13 mouse cellular contexts compared by ENCODE assay signal in genomic region chr19:5878916-5879315, GRCm38 (mm10). TPM values are rescaled to one million over a fixed set of nuclear protein-coding genes. Genes with fewer than 3 reads are reported as not detected.
DNase-seq lines count a peak whose midpoint lies in the region; ATAC-seq and TF ChIP-seq lines count a peak whose summit lies in the region.
"Had no signal": no experiment of that assay in that cellular context is flagged by ENCODE, and none has a peak within 500 bp of the region (broad histone marks: within the 10 kb centered on the region; RNA-seq: fewer than 3 reads in every experiment).

No protein-coding gene starts in this region.

- H3K9ac ChIP-seq in heart, embryonic 14.5 days (ENCODE audit: low read length), result peak overlapping the region; percentile 67
- H3K9ac ChIP-seq in lung, embryonic 15.5 days, result no peak overlapping the region
- H3K9ac ChIP-seq in embryonic facial prominence, embryonic 13.5 days, result peak overlapping the region; percentile 58; the same call in 1 of the 2 replicates
- H3K9ac ChIP-seq: hindbrain, embryonic 15.5 days had no signal

- H3K4me1 ChIP-seq in heart, embryonic 14.5 days (ENCODE audit: control insufficient read depth in 2 of 2, insufficient read depth in 2 of 2, low read length in 2 of 2), result peaks cover 8 to 35% of the 10 kb centered on the region in 2 experiments
- H3K4me1 ChIP-seq in lung, embryonic 15.5 days, result peaks cover 28% of the 10 kb centered on the region
- H3K4me1 ChIP-seq in embryonic facial prominence, embryonic 13.5 days, result peaks cover 30% of the 10 kb centered on the region
- H3K4me1 ChIP-seq in cerebellum, adult 2 months (ENCODE audit: control insufficient read depth, insufficient read depth, low read length), result peaks cover 4% of the 10 kb centered on the region; the same call in 1 of the 2 replicates

- ATAC-seq in heart, embryonic 14.5 days (ENCODE audit: insufficient number of reproducible peaks, insufficient read depth, low FRiP score, low read depth), result no peak
- no peak for ATAC-seq in lung, embryonic 15.5 days (ENCODE audit: borderline replicate concordance, extremely low read depth, low FRiP score, low TSS enrichment)
- ATAC-seq in embryonic facial prominence, embryonic 13.5 days (ENCODE audit: insufficient number of reproducible peaks, insufficient read depth, low FRiP score, low TSS enrichment, low read depth), result no peak

- no peaks in the 10 kb centered on the region for H3K9me3 ChIP-seq in heart, embryonic 14.5 days (ENCODE audit: control insufficient read depth, low read length)
- H3K9me3 ChIP-seq in lung, embryonic 15.5 days, result no peaks in the 10 kb centered on the region
- no peaks in the 10 kb centered on the region for H3K9me3 ChIP-seq in embryonic facial prominence, embryonic 13.5 days
- H3K9me3 ChIP-seq: hindbrain, embryonic 15.5 days had no signal

- peak overlapping the region; percentile 13 for H3ac ChIP-seq in myocyte (ENCODE audit: control insufficient read depth, insufficient read length)

- no peak for DNase-seq in heart, postnatal 14 days
- DNase-seq in lung, postnatal 14 days, result no peak
- no peak for DNase-seq in right cerebral cortex, postnatal 14 days
- DNase-seq in cerebellum, adult 2 months, result no peak
- DNase-seq: cerebellum, adult 9-11 months; layer of hippocampus, postnatal 36 days; right cerebral cortex, postnatal 25 days; thymus, postnatal 36 days had no signal

- H3K79me2 ChIP-seq in myocyte (ENCODE audit: control insufficient read depth, insufficient read depth), result peaks cover 11% of the 10 kb centered on the region

- no peak for TF ChIP-seq POLR2A in myocyte (IDR thresholded peaks at IDR 0.05; ENCODE audit: insufficient read length, low read depth)
- no peak for TF ChIP-seq POLR2A in cerebellum, adult 2 months (IDR thresholded peaks at IDR 0.05; ENCODE audit: borderline replicate concordance, insufficient read depth, low read length)

- H3K36me3 ChIP-seq in heart, embryonic 14.5 days (ENCODE audit: control insufficient read depth, insufficient read depth, low read length), result no peaks in the 10 kb centered on the region
- H3K36me3 ChIP-seq in lung, embryonic 15.5 days, result no peaks in the 10 kb centered on the region
- no peaks in the 10 kb centered on the region for H3K36me3 ChIP-seq in embryonic facial prominence, embryonic 13.5 days
- H3K36me3 ChIP-seq in myocyte (ENCODE audit: control insufficient read depth, insufficient read depth), result no peaks in the 10 kb centered on the region
- H3K36me3 ChIP-seq: hindbrain, embryonic 15.5 days had no signal

- no peak overlapping the region for H3K4me3 ChIP-seq in heart, embryonic 14.5 days (ENCODE audit: control insufficient read depth in 1 of 2, insufficient read depth in 1 of 2, low read depth in 1 of 2, low read length in 2 of 2)
- H3K4me3 ChIP-seq in lung, embryonic 15.5 days, result no peak overlapping the region
- no peak overlapping the region for H3K4me3 ChIP-seq in embryonic facial prominence, embryonic 13.5 days
- peak overlapping the region; percentile 16 for H3K4me3 ChIP-seq in myocyte
- H3K4me3 ChIP-seq in cerebellum, adult 2 months (replicated peaks; ENCODE audit: insufficient read depth, low read depth, low read length), result no peak overlapping the region
- H3K4me3 ChIP-seq: hindbrain, embryonic 15.5 days had no signal

- TF ChIP-seq CTCF in cerebellum, adult 2 months (IDR thresholded peaks at IDR 0.05; ENCODE audit: borderline replicate concordance, insufficient read depth, low read depth, low read length), result no peak

- H3K27ac ChIP-seq in heart, embryonic 14.5 days (replicated peaks in 1 of 2; ENCODE audit: control insufficient read depth in 1 of 2, insufficient read depth in 1 of 2, low read depth in 2 of 2, low read length in 2 of 2), result no peak overlapping the region
- no peak overlapping the region for H3K27ac ChIP-seq in lung, embryonic 15.5 days
- no peak overlapping the region for H3K27ac ChIP-seq in embryonic facial prominence, embryonic 13.5 days
- H3K27ac ChIP-seq in cerebellum, adult 2 months (ENCODE audit: insufficient read depth, low read length), result no peak overlapping the region
- H3K27ac ChIP-seq: hindbrain, embryonic 15.5 days had no signal

- WGBS in heart, embryonic 14.5 days, result 78% methylated on average over 3 of the region's 3 CpGs
- WGBS in lung, embryonic 15.5 days, result 65% methylated on average over 3 of the region's 3 CpGs
- WGBS in embryonic facial prominence, embryonic 13.5 days, result 81% methylated on average over 3 of the region's 3 CpGs
- 75% methylated on average over 3 of the region's 3 CpGs for WGBS in cerebellum, adult 2 months

- H3K27me3 ChIP-seq in heart, embryonic 14.5 days (ENCODE audit: control insufficient read depth, insufficient read depth, low read length), result no peaks in the 10 kb centered on the region
- no peaks in the 10 kb centered on the region for H3K27me3 ChIP-seq in lung, embryonic 15.5 days
- no peaks in the 10 kb centered on the region for H3K27me3 ChIP-seq in embryonic facial prominence, embryonic 13.5 days
- no peaks in the 10 kb centered on the region for H3K27me3 ChIP-seq in myocyte (ENCODE audit: control insufficient read depth, insufficient read depth, insufficient read length)
- H3K27me3 ChIP-seq in cerebellum, adult 2 months (ENCODE audit: control insufficient read depth, insufficient read depth, low read length), result no peaks in the 10 kb centered on the region
- H3K27me3 ChIP-seq: hindbrain, embryonic 15.5 days had no signal

- intact Hi-C loops in heart, postnatal 14 days (cut with DNase I), result loop anchor here (1.0 to 2.0 kb wide), 2 partner anchors 28 to 86 kb away; no protein-coding TSS in a partner anchor

- peak overlapping the region; percentile 50; the same call in 1 of the 2 replicates for H3K4me2 ChIP-seq in heart, embryonic 14.5 days (ENCODE audit: low read length)
- H3K4me2 ChIP-seq in lung, embryonic 15.5 days, result 0 out of 2 replicates have a peak overlapping the region, but pooled peaks have one; percentile 45
- no peak overlapping the region for H3K4me2 ChIP-seq in embryonic facial prominence, embryonic 13.5 days
- H3K4me2 ChIP-seq in myocyte (ENCODE audit: low read depth), result peak overlapping the region; percentile 83

TF ChIP-seq in myocyte, 11 proteins besides CTCF, POLR2A, EP300 and RAD21 (continues in another document):
- TF ChIP-seq MYOD1 (IDR thresholded peaks at IDR 0.05; ENCODE audit: control insufficient read depth in 1 of 3, insufficient read length in 2 of 3, low read depth in 2 of 3) (no peak), TCF12 (IDR thresholded peaks at IDR 0.05; ENCODE audit: insufficient read depth, poor library complexity, severe bottlenecking) (no peak), USF1 (IDR thresholded peaks at IDR 0.05; ENCODE audit: low read depth) (no peak), POLR2AphosphoS2 (IDR thresholded peaks at IDR 0.05; ENCODE audit: insufficient read length, low read depth) (no peak), REST (IDR thresholded peaks at IDR 0.05; ENCODE audit: insufficient read depth, insufficient read length) (no peak), MAX (IDR thresholded peaks at IDR 0.05; ENCODE audit: low read depth) (no peak), TCF3 (IDR thresholded peaks at IDR 0.05; ENCODE audit: insufficient read length, low read depth) (no peak), CEBPB (IDR thresholded peaks at IDR 0.05; ENCODE audit: insufficient read depth, poor library complexity, severe bottlenecking) (no peak), SRF (IDR thresholded peaks at IDR 0.05; ENCODE audit: control insufficient read depth, insufficient read length, low read depth) (no peak), E2F4 (IDR thresholded peaks at IDR 0.05; ENCODE audit: insufficient read depth) (no peak)

RNA-seq across cellular contexts. Expression of gene Slc25a45, which starts 1.3 kb away (rescaled TPM):
- 1.7 and 2.8 TPM in 2 replicates for polyA plus RNA-seq in heart, embryonic 14.5 days (2014; fragmentation: Nextera tagmentation; extraction: Ambion mirVana)
- total RNA-seq in heart, postnatal 14 days (2021), result 1 to 10 TPM; 3.3 to 4.5 TPM
- 4.2 and 5.6 TPM in 2 replicates for polyA plus RNA-seq in lung, embryonic 15.5 days (2015; fragmentation: Nextera tagmentation; extraction: Ambion mirVana)
- polyA plus RNA-seq in embryonic facial prominence, embryonic 13.5 days (2015; fragmentation: Nextera tagmentation; extraction: Ambion mirVana), result 3.1 and 4.5 TPM in 2 replicates
- polyA plus RNA-seq in myocyte (2012; fragmentation: generic; extraction: Trizol), result 5.2 TPM
- 4.3 and 5.0 TPM in 2 replicates for polyA plus RNA-seq in cerebellum, adult 2 months (2012; rRNA removed)

RNA-seq across cellular contexts. Expression of gene Frmd8, which starts 3.8 kb away (rescaled TPM):
- 18.5 and 19.2 TPM in 2 replicates for polyA plus RNA-seq in heart, embryonic 14.5 days (2014; fragmentation: Nextera tagmentation; extraction: Ambion mirVana)
- 10 to 100 TPM; 15.6 to 15.8 TPM for total RNA-seq in heart, postnatal 14 days (2021)
- polyA plus RNA-seq in lung, embryonic 15.5 days (2015; fragmentation: Nextera tagmentation; extraction: Ambion mirVana), result 50.7 and 53.0 TPM in 2 replicates
- polyA plus RNA-seq in embryonic facial prominence, embryonic 13.5 days (2015; fragmentation: Nextera tagmentation; extraction: Ambion mirVana), result 30.6 and 34.0 TPM in 2 replicates
- polyA plus RNA-seq in myocyte (2012; fragmentation: generic; extraction: Trizol), result 22.3 TPM
- polyA plus RNA-seq in cerebellum, adult 2 months (2012; rRNA removed), result 23.4 and 28.3 TPM in 2 replicates

RNA-seq across cellular contexts. Expression of gene Tigd3, which starts 15.0 kb away (rescaled TPM):
- polyA plus RNA-seq in heart, embryonic 14.5 days (2014; fragmentation: Nextera tagmentation; extraction: Ambion mirVana), result 1.1 and 1.8 TPM in 2 replicates
- total RNA-seq in heart, postnatal 14 days (2021), result under 1 TPM; 0.79 to 0.93 TPM
- 3.2 and 3.6 TPM in 2 replicates for polyA plus RNA-seq in lung, embryonic 15.5 days (2015; fragmentation: Nextera tagmentation; extraction: Ambion mirVana)
- 3.8 and 4.7 TPM in 2 replicates for polyA plus RNA-seq in embryonic facial prominence, embryonic 13.5 days (2015; fragmentation: Nextera tagmentation; extraction: Ambion mirVana)
- 0.31 TPM for polyA plus RNA-seq in myocyte (2012; fragmentation: generic; extraction: Trizol)
- 5.1 and 5.6 TPM in 2 replicates for polyA plus RNA-seq in cerebellum, adult 2 months (2012; rRNA removed)

RNA-seq across cellular contexts. Expression of gene Dpf2, which starts 33.9 kb away (rescaled TPM):
- 85.8 and 86.9 TPM in 2 replicates for polyA plus RNA-seq in heart, embryonic 14.5 days (2014; fragmentation: Nextera tagmentation; extraction: Ambion mirVana)
- total RNA-seq in heart, postnatal 14 days (2021), result 100 to 1,000 TPM; 101 TPM
- 142 and 147 TPM in 2 replicates for polyA plus RNA-seq in lung, embryonic 15.5 days (2015; fragmentation: Nextera tagmentation; extraction: Ambion mirVana)
- polyA plus RNA-seq in embryonic facial prominence, embryonic 13.5 days (2015; fragmentation: Nextera tagmentation; extraction: Ambion mirVana), result 164 and 179 TPM in 2 replicates
- polyA plus RNA-seq in myocyte (2012; fragmentation: generic; extraction: Trizol), result 78.5 TPM
- 136 and 141 TPM in 2 replicates for polyA plus RNA-seq in cerebellum, adult 2 months (2012; rRNA removed)

RNA-seq across cellular contexts. Expression of gene Cdc42ep2, which starts 45.7 kb away (rescaled TPM):
- 9.1 and 9.7 TPM in 2 replicates for polyA plus RNA-seq in heart, embryonic 14.5 days (2014; fragmentation: Nextera tagmentation; extraction: Ambion mirVana)
- 10 to 100 TPM in 1 of 2 experiments, 1 to 10 TPM in 1; 9.9 to 12.0 TPM for total RNA-seq in heart, postnatal 14 days (2021)
- polyA plus RNA-seq in lung, embryonic 15.5 days (2015; fragmentation: Nextera tagmentation; extraction: Ambion mirVana), result 12.0 and 14.1 TPM in 2 replicates
- polyA plus RNA-seq in embryonic facial prominence, embryonic 13.5 days (2015; fragmentation: Nextera tagmentation; extraction: Ambion mirVana), result 4.7 TPM in 2 replicates
- 16.2 TPM for polyA plus RNA-seq in myocyte (2012; fragmentation: generic; extraction: Trizol)
- 23.8 and 25.2 TPM in 2 replicates for polyA plus RNA-seq in cerebellum, adult 2 months (2012; rRNA removed)
